Mouse (Mus musculus): Measurements from ENCODE around the gene Vmn1r130.
"Not testable (repeated sequence)": the region's sequence is repeated elsewhere in the genome, so short reads cannot be mapped to it uniquely, and the experiment has no call there.

Vmn1r130 gene

GRCm38 (mm10) chr7:21511480-21511879 is at the start of gene Vmn1r130:
TSS of gene Vmn1r130 (plus strand) at chr7:21511780.
- not testable (repeated sequence) for DNase-seq (ENCODE audit: low spot score in 2 of 2)

- not testable (repeated sequence) for DNase-seq (ENCODE audit: low spot score in 2 of 2)
Observed at GRCm38 (mm10) chr7:21545990-21546389, 34.4 kb downstream of the Vmn1r130 start, which contains the start of gene Vmn1r131. TSS of gene Vmn1r131 (minus strand) at chr7:21546090.
